10 mouse cellular contexts compared by ENCODE assay signal in the genomic region with DNA sequence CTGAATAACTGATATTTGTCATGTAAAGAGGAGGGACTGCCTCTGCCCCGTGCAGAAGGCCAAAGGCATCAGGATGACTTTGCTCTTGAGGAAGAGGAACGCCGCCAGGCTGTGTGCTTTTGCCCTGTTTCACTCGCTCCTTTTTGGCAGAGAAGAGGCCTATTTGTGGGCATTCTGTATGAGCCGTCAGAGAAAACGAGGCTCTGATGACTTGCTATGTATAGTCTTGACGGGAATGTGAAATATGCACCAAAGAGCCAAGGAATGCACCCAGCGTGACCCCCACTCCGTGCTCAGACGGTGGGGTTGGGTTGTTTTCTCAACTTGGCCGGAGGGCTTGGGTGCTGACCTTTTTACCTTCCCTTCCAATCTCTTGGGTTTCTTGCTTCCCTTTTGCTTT. TPM values are rescaled to one million over a fixed set of nuclear protein-coding genes. Genes with fewer than 3 reads are reported as not detected.
DNase-seq lines count a peak whose midpoint lies in the region; ATAC-seq and TF ChIP-seq lines count a peak whose summit lies in the region.
"Had no signal": no experiment of that assay in that cellular context is flagged by ENCODE, and none has a peak within 500 bp of the region (broad histone marks: within the 10 kb centered on the region; RNA-seq: fewer than 3 reads in every experiment).

No protein-coding gene starts in this region.

- peak overlapping the region; percentile 57 for H3K27ac ChIP-seq in left cerebral cortex, adult 2 months
- peak overlapping the region; percentile 76 for H3K27ac ChIP-seq in brown adipose tissue, adult 24 weeks (replicated peaks; ENCODE audit: low read depth, low read length)
- H3K27ac ChIP-seq in limb, embryonic 14.5 days (replicated peaks; ENCODE audit: low read depth, low read length), result no peak overlapping the region

- no peaks in the 10 kb centered on the region for H3K9me3 ChIP-seq in limb, embryonic 14.5 days (ENCODE audit: control insufficient read depth, low read length)
- H3K9me3 ChIP-seq: midbrain, embryonic 10.5 days had no signal

- ATAC-seq in limb, embryonic 14.5 days (ENCODE audit: low FRiP score, low read depth), result no peak

- TF ChIP-seq CTCF in left cerebral cortex, adult 2 months (IDR thresholded peaks at IDR 0.05), result no peak

- DNase-seq in heart, adult 11 months, result peak; percentile 92
- DNase-seq in heart, adult 8-10 months (ENCODE audit: low spot score), result no peak
- DNase-seq in left cerebral cortex, adult 2 months (ENCODE audit: extremely low spot score in 1 of 2, low spot score in 2 of 2), result no peak
- DNase-seq in left cerebral cortex, adult 8-10 months (ENCODE audit: low spot score in 2 of 2), result no peak
- peak; percentile 11 for DNase-seq in limb, embryonic 14.5 days (ENCODE audit: low spot score)
- no peak for DNase-seq in adrenal gland, postnatal 36 days
- no peak for DNase-seq in right cerebral cortex, postnatal 4 days
- DNase-seq: gastrocnemius, postnatal 14 days had no signal

- no peak overlapping the region for H3K4me3 ChIP-seq in left cerebral cortex, adult 2 months
- no peak overlapping the region for H3K4me3 ChIP-seq in brown adipose tissue, adult 24 weeks (ENCODE audit: insufficient read depth, low read depth, low read length)
- H3K4me3 ChIP-seq in limb, embryonic 14.5 days (replicated peaks; ENCODE audit: low read length), result no peak overlapping the region
- H3K4me3 ChIP-seq: midbrain, embryonic 10.5 days had no signal

- no peak overlapping the region for H3K4me2 ChIP-seq in limb, embryonic 14.5 days (replicated peaks; ENCODE audit: low read depth, low read length, severe bottlenecking)

- no peaks in the 10 kb centered on the region for H3K36me3 ChIP-seq in limb, embryonic 14.5 days (ENCODE audit: control insufficient read depth, insufficient read depth, low read length)
- H3K36me3 ChIP-seq: midbrain, embryonic 10.5 days had no signal

- WGBS in limb, embryonic 14.5 days, result 50% methylated on average over 11 of the region's 11 CpGs

- peaks cover 16% of the 10 kb centered on the region for H3K4me1 ChIP-seq in brown adipose tissue, adult 24 weeks (ENCODE audit: control insufficient read depth, insufficient read depth, insufficient read length, low read length)
- H3K4me1 ChIP-seq in limb, embryonic 14.5 days (ENCODE audit: control insufficient read depth, insufficient read depth, low read length), result peaks cover 16% of the 10 kb centered on the region

- no peak for TF ChIP-seq POLR2A in limb, embryonic 14.5 days (IDR thresholded peaks at IDR 0.05; ENCODE audit: borderline replicate concordance, extremely low read depth, insufficient read depth, insufficient read length)

- H3K9ac ChIP-seq in limb, embryonic 14.5 days (ENCODE audit: low read depth, low read length, severe bottlenecking), result no peak overlapping the region

- intact Hi-C loops in left cerebral cortex, adult 2 months (cut with DNase I), result loop anchor here (5.0 kb wide), 1 partner anchor 127 kb away; no protein-coding TSS in a partner anchor

- H3K27me3 ChIP-seq in limb, embryonic 14.5 days (ENCODE audit: control insufficient read depth, insufficient read depth, low read length), result no peaks in the 10 kb centered on the region

RNA-seq across cellular contexts. Expression of a gene that starts 44.0 kb away (rescaled TPM):
- total RNA-seq in heart, adult 8-10 months (2022), result 10 to 100 TPM; 34.4 to 37.7 (median 35.1) TPM
- 100 to 1,000 TPM; 104 to 119 TPM for total RNA-seq in left cerebral cortex, adult 2 months (2021)
- total RNA-seq in left cerebral cortex, adult 8-10 months (2022), result 100 to 1,000 TPM; 144 to 154 (median 151) TPM
- polyA plus RNA-seq in brown adipose tissue, adult 24 weeks (2012; ENCODE audit: insufficient read depth, insufficient read length, missing spikeins), result 24.9 and 49.3 TPM in 2 replicates
- 2.6 and 2.7 TPM in 2 replicates for polyA plus RNA-seq in limb, embryonic 14.5 days (2012; rRNA removed)
- 2.8 and 3.0 TPM in 2 replicates for polyA plus RNA-seq in limb, embryonic 14.5 days (2014; fragmentation: Nextera tagmentation; extraction: Ambion mirVana)
- total RNA-seq in adrenal gland, postnatal 36 days (2021), result 10 to 100 TPM; 20.1 to 61.2 TPM

Comparison
In these comparisons a context has a peak if more than half of its experiments do, and no peak if none do; other contexts are left out.
1. DNase-seq: peak in heart, adult 11 months (single experiment) and limb, embryonic 14.5 days (single experiment); none in heart, adult 8-10 months (single experiment), left cerebral cortex, adult 2 months (0 of 2), left cerebral cortex, adult 8-10 months (0 of 2), adrenal gland, postnatal 36 days (0 of 2) and right cerebral cortex, postnatal 4 days (single experiment).